Mouse (Mus musculus): ENCODE results near the gene Pikfyve.

Pikfyve gene

DNA sequence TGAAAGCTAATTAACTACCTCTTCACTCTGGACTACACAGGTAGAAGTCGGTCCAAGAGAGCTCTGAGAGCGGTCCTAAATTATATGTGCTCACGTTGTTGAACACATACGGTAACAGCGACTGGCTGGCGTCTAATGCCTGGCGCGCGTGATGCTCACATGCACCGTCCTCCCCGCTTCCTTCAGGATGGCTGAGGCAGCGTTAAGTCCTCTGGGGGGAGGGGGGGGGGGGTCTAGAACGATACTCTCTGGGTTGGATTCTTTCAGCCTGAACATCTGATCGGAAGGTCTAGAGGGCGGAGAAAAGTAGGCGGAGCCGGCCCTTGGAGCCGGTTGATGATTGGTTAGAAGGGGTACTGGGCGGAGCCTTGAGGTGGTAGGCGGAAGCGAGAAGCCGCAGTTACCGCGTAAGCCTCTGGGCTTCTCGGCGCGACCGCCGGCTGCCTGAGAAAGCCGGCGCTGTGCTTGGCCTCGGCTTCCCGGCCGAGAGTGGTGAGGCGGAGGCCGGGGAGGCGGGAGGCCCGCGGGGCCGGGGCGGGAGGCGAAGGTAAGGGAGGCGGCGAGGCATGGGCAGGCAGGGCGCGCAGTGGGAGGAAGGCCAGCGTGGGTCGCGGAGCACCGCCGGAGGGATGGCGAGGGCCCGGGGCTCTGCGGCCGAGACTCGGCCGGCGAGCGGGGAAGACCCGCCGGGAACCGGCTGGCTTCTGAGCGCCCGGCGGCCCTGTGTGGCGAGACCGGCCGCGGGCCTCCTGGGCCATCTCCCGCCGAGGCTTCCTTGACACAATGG is at the start of gene Pikfyve, which contains the start of gene Idh1:
Gene Pikfyve, plus strand, starts transcription at position 397 of the 787 bp plus-strand sequence.
Gene Idh1, minus strand, starts transcription at position 214 of the 787 bp plus-strand sequence.
- DNase-seq (ENCODE audit: low spot score): peak; percentile 98

DNA sequence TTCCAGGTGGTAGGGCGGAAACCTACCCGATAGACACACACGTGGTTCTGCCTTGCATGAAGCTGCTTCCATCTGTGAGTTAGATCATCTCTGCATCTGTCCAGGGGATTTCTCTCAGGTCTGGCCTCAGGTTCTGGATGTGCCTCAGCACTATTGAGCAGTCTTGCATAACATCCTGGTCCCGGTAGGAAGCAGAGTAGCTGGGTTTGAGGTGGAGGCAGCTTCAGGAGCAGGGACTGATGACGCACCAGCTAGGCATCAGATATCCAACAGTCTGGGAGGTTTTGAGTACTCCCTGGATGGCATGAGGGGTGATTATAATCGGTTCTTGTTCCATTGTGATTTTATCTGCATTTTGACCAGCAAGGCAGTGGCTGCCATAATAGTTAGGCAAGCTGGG is 48.9 kb upstream of the Pikfyve start:
- no peak for DNase-seq (ENCODE audit: low spot score)

DNA sequence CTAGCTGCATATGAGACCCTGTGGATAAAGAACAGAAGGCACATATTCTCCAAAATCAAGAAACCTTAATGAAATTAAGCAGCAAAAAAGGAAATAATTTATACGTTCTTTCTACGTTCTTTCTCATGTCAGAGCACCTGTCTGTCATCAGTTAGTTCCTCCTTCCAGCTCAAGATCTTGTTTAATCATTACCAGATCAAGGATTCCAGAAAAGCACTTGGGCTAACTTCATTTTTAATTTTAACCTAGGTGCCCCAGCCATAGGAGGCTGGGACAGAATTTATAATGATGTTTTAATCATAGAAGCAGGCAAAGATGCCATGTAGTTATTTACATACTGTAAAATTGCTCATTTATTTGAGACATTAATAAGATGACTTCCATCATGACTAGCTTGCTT is 41.7 kb upstream of the Pikfyve start:
- no peak for DNase-seq (ENCODE audit: low spot score)

DNA sequence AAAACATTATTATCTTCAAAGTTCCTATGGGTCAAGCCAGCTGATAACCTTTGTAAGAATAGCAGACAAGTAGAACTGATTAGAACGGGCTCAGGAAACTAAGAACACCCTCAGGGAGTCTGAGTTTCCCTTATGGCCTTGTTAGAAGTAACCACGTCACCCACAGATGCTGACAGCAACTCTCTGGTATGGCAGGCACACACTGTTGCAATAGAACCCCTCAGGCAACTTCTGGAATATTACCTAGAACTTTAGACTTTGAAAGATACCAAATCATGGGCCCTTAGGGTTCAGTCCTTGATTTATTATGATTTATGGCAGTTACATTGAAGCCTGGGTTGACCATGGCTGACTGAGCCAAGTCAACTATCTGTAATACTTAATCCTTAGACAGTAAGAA is 39.9 kb upstream of the Pikfyve start:
- DNase-seq (ENCODE audit: low spot score): no peak

DNA sequence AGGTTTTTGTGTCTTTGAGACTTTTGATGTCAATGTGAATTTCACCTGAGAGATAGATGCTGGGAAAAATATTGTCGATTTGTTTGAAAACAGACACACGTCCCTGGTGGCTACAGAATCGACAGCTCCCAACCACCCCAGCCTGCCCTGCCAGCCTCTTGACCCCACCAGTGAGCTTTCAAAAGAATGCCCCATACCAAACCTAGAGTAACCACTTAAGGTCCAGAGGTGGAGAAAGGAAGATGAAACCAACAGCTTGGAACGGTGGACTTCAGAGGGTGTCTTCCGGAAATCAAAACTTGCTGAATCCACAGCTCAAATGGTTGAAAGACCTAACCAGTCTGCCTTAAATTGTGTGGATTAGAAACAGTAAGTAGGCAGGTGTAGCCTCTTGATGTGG is 39.2 kb upstream of the Pikfyve start:
- DNase-seq (ENCODE audit: low spot score): no peak

DNA sequence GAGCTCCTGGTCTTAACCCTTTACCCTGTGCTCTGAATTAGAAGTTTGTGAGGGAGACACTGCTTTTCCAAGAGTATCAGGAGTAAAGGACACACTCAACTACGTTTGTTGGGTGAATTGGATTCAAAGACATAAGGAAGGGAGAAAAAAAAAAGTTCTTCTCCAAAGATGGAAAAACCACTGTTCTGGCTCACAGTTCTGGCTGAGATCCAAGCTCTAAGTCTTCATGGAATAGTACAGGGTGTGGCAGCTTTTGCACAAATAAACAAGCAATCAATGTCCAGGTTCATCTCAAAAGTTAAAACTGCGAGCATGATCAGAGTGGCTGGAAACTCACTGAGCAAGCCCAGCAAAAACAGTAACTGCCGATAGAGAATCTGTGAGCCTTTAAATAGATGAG is 38.5 kb upstream of the Pikfyve start:
- no peak for DNase-seq (ENCODE audit: low spot score)

DNA sequence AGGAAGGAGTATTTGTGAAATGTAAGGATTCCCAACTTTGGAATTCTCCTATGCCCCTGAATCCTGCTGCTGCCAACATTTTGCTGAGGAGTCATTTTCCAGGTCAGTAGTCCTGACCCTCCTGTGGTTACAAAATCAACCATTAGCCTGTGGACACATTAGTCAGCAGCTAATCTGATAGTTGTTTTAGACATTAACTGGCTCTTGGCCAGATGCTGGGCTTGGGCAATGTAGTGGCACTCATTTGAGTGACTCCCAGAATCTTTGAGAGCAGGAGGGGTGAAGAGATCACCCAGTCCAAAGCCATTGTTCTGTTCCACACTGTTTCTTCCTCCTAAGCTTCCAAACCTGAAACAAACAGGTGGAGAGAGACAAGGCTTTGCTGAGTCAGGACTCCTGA is 31.7 kb upstream of the Pikfyve start:
- DNase-seq (ENCODE audit: low spot score): no peak

DNA sequence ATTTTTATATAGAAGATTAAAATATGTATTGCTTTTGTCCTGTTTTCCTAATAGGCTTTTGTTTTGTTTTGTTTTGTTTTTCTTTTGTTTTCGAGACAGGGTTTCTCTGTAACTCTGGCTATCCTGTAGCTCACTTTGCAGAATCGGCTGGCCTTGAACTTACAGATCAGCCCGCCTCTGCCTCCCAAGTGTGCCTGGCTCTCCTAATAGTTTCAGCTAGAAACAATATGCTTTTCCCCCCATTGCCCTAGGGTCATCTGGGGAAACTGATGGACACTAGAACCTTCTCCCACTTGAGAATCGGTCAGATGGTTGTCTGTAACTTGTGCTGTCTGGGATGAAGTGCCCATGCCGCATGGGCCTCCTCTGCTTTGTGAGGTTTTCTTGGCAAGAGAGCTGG is 30.4 kb upstream of the Pikfyve start:
- no peak for DNase-seq (ENCODE audit: low spot score)

DNA sequence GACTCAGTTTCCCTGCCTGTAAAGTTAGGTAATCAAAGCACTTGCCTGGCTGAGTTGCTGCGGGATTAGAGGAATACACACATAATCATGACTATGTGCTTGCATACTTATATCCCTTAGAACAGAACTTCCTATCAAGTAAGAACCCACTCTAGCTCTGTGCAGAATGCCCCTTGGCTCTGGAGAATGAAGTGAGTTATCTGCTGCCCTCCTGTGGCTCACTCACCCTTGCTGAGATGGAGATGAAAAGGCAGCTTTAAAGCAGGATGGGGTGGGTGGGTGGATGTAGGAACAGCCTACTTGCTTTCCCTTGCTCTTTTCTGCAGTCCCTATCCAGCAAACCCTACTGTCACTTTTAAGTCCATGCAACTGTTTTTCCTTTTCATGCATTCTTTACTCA is 24.3 kb upstream of the Pikfyve start:
- no peak for DNase-seq (ENCODE audit: low spot score)

DNA sequence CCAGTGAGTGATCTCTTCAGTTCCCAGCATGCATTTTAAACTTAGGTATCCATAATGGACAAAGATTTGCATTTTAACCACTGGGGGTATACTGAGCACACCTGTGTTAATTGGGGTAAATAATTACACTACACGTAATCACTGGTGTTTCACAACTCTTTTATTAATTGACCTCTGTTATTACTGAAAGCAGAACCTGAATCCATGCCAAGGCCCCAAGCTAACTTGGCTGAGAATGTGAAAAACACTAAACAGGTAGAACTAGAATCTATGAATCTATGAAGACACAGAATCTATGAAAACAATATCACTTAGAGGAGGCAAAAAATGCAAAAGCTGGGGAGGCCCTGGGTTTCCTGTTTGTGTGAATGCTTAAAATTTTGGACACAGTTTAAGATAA is 19.0 kb upstream of the Pikfyve start:
- no peak for DNase-seq (ENCODE audit: low spot score)

DNA sequence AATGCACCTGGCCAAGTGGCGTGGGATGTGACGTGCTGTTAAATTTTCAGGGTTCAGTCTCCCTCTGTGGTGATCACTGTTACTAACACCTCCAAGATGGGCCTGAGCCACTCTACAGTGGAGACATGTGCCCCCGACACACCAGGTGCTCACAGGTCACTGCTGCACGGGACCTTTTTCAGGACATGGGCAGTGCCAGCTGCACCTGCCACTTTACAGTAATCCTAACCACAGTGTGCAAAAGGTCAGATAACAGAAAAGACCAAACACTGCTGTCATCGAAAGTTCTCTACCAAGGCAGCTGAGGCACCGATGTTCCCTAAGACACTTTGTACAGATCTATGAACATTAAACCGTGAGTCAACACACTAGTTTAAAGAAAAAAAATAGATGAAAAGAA is 16.9 kb upstream of the Pikfyve start:
- DNase-seq (ENCODE audit: low spot score): no peak

DNA sequence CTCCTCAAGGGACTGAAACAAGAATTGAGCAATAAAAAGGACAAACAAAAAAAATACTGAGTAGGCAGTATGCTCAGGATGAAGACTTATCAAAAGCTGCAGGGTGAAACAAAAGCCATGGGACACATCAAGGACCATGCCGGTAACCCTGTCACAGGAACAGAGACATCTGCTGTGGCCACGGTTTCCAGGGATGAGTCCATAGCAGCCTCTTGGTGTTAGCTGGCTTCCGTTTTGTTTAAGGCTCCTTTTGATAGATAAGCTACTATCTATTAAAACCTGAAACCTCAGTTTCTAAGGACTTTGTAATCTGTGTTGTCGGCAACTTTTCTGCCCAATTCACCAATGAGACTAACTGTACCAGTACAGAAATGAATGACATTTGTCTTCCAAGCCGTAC is 16.5 kb upstream of the Pikfyve start:
- no peak for DNase-seq (ENCODE audit: low spot score)

DNA sequence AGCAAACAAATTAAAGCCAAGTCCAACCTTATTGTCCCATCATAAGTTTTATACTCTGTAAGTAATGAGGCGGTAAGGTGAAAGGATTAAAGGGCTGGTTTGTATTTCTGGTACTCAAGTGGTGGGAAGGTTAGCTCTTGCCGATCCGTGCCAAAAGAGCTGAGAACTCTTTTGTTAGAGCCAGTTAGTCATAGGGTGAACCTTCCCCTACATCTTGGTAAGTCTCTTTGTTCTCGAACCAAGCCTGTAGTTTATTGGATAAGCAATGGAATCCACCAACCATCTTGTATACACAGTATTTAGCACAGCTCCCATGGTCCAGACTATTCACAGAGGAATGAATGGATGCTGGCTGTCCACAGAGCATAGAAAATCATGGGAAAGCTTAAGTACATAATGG is 14.9 kb upstream of the Pikfyve start:
- no peak for DNase-seq (ENCODE audit: low spot score)

DNA sequence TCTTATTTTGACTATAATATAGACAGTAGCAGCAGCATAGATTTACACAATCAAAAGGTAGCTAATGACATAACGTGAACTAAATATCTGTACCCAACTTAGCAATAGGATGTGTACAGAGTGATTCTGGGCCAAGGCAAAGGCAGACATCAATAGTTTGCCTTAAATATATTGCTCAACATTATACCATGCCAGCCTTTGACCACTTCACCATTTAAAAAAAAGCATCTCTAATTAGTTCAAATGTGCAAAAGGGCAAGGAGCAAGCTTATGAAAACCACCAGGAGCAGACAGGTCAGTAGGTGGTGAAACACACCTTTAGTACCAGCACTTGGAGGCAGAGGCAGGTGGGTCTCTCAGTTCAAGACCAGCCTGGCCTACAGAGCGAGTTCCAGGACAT is 12.8 kb upstream of the Pikfyve start:
- DNase-seq (ENCODE audit: low spot score): no peak

DNA sequence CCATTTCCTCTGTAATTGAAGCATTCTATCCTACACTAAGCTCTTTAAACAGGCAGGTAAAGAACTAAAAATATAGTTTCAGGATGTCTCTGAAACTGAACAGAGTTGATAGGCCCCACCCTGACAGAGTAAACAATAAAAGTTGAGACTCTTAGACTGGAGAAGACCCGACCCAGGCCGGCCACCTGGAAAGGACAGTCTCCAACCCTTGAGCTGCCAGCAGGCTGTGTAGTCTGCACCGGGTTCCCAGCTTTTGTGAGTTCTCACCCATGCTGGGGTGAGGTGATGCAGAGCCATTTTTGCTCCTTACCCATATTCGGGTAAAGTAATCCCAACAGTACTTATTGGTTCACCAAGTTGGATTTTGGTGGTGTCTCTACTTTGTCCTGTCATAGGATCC is 10.3 kb upstream of the Pikfyve start:
- no peak for DNase-seq (ENCODE audit: low spot score)

DNA sequence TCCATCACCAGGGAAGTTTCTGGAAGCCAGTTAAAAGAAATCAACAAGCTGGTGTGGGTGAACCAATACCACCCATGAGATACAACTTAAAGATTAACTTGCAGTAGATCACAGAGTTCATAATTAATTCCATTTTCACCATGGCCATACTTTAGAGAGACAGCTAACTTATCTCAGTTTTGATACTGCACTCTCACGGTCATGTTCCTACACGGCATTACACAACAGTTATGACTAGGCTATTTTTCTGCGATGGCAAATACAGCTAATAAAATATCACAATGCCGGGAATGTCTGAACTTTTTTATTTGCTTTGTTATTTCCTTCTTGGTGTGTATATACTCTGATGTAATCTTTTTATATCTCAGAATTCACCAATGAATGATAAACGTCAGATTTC is 9.6 kb upstream of the Pikfyve start:
- DNase-seq (ENCODE audit: low spot score): no peak

DNA sequence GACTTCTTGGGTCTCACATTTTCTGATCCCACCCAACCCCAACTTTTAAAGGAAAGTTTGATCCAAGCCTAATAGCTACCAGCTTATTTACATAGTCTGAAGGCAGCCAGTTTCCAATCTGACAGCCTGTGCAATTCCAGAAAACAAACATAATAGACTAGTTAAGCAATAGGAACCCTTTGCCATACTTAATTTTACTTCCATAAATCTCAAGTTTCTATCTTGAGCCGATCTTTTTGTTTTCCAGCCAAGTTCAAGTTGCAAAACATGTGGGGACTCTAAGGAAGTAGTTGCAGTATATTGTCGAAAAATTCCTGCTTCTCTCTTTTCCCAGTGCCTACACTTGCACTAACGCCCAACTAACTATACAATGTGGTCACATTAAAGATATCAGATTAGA is 9.0 kb upstream of the Pikfyve start:
- no peak for DNase-seq (ENCODE audit: low spot score)

DNA sequence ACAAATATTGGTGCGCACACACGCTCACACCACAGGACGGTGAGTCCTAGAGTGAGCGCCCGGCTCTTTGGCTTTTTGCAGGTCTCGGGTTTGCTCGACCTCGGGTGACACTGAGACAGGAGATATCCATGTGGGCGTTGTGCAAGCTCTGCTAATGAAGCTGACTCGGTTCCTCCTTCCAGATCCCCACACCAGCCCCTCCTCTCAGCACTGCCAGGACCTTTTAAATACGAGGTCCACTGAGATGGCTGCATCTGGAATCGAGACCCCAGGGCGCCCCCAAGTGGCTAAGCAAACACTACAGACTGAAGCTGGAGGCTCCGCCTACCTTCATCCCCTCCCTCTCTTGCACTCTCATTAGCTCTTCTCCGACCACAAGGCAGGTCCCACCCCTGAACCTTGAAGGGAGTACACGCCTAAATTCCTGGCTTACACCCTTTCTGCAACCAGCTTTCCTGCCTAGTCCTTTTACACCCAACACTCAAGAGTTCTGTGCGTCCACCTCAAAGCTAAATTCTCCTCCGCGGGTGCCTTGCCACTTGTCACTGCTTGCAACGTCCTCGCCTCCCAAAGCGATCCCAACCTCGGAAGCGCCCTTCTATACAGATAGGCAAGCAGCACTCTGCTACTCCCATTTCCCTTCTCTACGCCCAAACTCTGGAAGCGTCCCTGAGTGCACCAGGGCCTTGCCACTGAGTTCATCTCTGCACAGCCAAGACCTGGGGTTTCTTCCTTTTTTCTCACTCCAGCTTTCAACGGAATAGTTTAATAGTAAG is 8.2 kb upstream of the Pikfyve start:
- DNase-seq (ENCODE audit: low spot score): peak; percentile 87

DNA sequence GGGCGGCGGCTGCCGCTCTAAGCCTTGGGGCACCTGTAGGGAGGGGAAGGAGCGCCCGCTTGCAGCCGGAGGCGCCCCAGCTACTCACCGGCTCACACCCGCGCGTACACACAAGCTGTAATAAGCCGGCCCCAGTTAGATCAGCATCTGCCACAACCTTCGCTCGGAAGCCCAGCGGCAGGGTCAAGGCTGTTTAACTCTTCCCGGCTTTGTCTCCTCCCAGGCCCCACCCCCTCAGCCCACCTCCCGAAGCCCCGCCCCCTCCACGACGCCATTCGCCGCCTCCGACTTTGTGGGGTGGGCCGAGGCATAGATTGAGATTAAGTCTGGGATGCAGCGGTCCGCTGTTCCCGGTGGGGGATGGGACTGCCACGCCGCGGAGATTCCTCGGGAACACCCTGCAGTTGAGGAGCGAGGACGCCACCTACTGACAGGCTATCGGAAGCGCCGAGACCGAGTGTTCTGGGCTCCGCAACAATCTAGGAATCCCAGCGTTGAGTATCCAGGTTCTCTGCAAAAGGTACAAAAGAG is 7.5 kb upstream of the Pikfyve start:
- DNase-seq (ENCODE audit: low spot score): peak; percentile 83

DNA sequence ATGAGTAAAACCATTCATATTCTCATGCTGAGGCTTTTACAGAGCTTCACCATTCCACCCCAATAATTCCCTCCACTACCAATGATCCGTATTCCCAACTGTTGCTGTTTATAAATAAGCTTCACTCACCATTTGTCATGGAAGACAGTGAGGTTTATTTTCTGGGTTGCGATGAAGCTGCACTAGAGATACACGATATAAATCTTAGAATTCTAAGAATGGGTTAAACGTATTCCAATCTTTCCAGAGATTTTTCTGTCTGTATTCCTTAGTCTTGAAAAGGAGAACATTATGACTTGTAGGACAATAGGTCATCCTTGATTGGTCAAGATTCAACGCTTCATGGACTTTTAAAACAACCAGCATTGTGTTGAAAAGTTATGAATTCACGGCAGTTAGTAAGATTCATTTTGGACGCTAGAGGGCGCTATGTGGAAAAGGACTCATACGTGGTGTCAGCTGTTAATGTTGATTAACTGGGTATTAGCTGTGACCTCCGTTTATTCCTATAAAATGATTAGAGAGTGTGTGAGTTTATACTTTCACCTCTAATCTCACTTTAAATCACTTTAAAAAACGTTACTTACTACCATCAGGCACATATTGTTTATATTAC is 6.7 kb upstream of the Pikfyve start:
- peak; percentile 89 for DNase-seq (ENCODE audit: low spot score)

DNA sequence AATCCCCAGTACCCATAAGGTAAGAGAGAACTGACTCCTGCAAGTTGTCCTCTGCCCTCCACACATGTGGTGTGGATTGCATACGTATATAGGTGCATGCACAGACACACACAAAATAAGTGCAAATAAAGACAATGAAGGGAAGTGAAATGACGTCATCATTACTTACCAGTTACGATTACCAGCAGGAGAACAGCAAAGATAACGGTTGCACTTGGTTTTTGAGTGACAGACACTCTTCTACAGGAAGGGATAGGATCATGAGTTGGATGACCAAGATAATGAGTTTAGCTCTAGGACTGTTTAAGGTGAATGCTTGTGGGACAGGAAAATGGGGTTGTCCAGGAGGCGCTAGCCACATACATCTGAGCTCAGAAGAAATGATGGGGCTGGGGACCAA is 5.0 kb upstream of the Pikfyve start:
- no peak for DNase-seq (ENCODE audit: low spot score)

DNA sequence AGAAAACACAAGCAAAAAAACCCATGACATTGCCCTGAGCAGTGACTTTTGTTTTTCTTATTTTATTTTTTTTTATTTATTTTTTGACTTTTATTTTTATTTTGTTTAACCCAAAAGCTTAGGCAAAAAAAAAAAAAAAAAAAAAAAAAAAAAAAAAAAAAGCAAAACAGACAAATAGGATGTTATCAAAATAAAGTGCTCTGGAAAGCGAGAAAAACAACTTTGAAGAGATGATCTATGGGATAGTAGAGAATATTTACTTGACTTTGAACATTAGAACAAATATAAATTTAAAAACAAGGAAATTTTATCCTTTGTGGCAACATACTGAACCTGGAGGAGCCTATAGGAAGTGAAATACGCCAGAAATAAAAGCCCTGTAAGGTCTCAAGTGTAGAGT is 2.5 kb upstream of the Pikfyve start:
- no peak for DNase-seq (ENCODE audit: low spot score)

DNA sequence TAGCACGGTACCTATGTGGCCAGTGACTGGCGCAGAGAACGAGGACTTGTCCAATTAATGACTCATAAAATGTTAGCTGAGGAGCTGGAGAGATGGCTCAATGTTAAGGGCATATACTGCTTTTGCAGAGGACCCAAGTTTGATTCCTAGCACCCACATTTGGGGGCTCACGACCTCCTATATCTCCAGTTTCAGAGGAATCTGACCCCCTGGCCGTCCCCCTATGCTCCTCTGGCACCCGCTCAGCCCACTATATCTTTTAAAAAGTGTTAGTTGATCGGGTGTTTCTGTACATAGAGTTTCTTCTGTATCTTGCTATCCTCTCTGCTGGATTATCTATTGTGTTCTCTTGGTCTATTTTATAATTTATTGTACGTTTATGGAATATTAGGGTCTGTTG is 1.5 kb upstream of the Pikfyve start:
- DNase-seq (ENCODE audit: low spot score): no peak
